Mouse (Mus musculus): Measurements from ENCODE around the gene Tmem117. TPM values are rescaled to one million over a fixed set of nuclear protein-coding genes. Genes with fewer than 3 reads are reported as not detected.

The Tmem117 gene
- polyA plus RNA-seq, 1 experiment from 2014 or later, result 0.78 TPM

- no peaks in the 10 kb centered on the region for H3K27me3 ChIP-seq
- H3K4me2 ChIP-seq, result no peak overlapping the region
- 68% methylated on average over 4 of the region's 4 CpGs for WGBS
- no peak overlapping the region for H3K27ac ChIP-seq
- H3K36me3 ChIP-seq (replicated peaks), result no peaks in the 10 kb centered on the region
- H3K9me3 ChIP-seq, result no peaks in the 10 kb centered on the region
- no peak overlapping the region for H3K9ac ChIP-seq
- H3K4me1 ChIP-seq, result peaks cover 9% of the 10 kb centered on the region
- H3K4me3 ChIP-seq (replicated peaks), result no peak overlapping the region
- ATAC-seq (ENCODE audit: low FRiP score), result no peak
Measured at GRCm38 (mm10) chr15:94795484-94795883, 166.5 kb downstream of the Tmem117 start.

GRCm38 (mm10) chr15:94798236-94798635 lies 169.2 kb downstream of the Tmem117 start:
- no peak overlapping the region for H3K9ac ChIP-seq
- WGBS, result 14% methylated on average over 3 of the region's 3 CpGs
- H3K4me2 ChIP-seq, result no peak overlapping the region
- no peak overlapping the region for H3K27ac ChIP-seq
- H3K4me1 ChIP-seq, result peaks cover 9% of the 10 kb centered on the region
- no peak for ATAC-seq (ENCODE audit: low FRiP score)
- no peaks in the 10 kb centered on the region for H3K27me3 ChIP-seq
- no peak overlapping the region for H3K4me3 ChIP-seq (replicated peaks)
- H3K9me3 ChIP-seq, result no peaks in the 10 kb centered on the region
- H3K36me3 ChIP-seq (replicated peaks), result no peaks in the 10 kb centered on the region

GRCm38 (mm10) chr15:94801462-94801861 lies 172.4 kb downstream of the Tmem117 start:
- no peak for ATAC-seq (ENCODE audit: low FRiP score)
- H3K9ac ChIP-seq, result no peak overlapping the region
- no peaks in the 10 kb centered on the region for H3K27me3 ChIP-seq
- H3K4me3 ChIP-seq (replicated peaks), result no peak overlapping the region
- peaks cover 9% of the 10 kb centered on the region for H3K4me1 ChIP-seq
- no peaks in the 10 kb centered on the region for H3K36me3 ChIP-seq (replicated peaks)
- WGBS, result 74% methylated on average over 8 of the region's 8 CpGs
- H3K4me2 ChIP-seq, result no peak overlapping the region
- no peak overlapping the region for H3K27ac ChIP-seq
- no peaks in the 10 kb centered on the region for H3K9me3 ChIP-seq

GRCm38 (mm10) chr15:94802820-94803219 lies 173.8 kb downstream of the Tmem117 start:
- no peak overlapping the region for H3K4me2 ChIP-seq
- H3K27ac ChIP-seq, result no peak overlapping the region; the same call in 1 of the 2 replicates
- 84% methylated on average over 17 of the region's 17 CpGs for WGBS
- no peaks in the 10 kb centered on the region for H3K36me3 ChIP-seq (replicated peaks)
- H3K27me3 ChIP-seq, result no peaks in the 10 kb centered on the region
- no peak for ATAC-seq (ENCODE audit: low FRiP score)
- H3K4me1 ChIP-seq, result peaks cover 9% of the 10 kb centered on the region
- H3K9ac ChIP-seq, result no peak overlapping the region
- H3K4me3 ChIP-seq (replicated peaks), result no peak overlapping the region
- no peaks in the 10 kb centered on the region for H3K9me3 ChIP-seq

GRCm38 (mm10) chr15:94803624-94804342 lies 174.8 kb downstream of the Tmem117 start:
- H3K9ac ChIP-seq, result no peak overlapping the region
- 65% methylated on average over 17 of the region's 17 CpGs for whole genome bisulfite sequencing
- no peaks in the 10 kb centered on the region for H3K27me3 ChIP-seq
- H3K4me2 ChIP-seq, result no peak overlapping the region
- H3K4me1 ChIP-seq, result peaks cover 2% of the 10 kb centered on the region; the same call in 1 of the 2 replicates
- no peaks in the 10 kb centered on the region for H3K36me3 ChIP-seq (replicated peaks)
- 0 out of 2 replicates have a peak overlapping the region, but pooled peaks have one; percentile 19 for H3K27ac ChIP-seq
- peak; percentile 86 for ATAC-seq (ENCODE audit: low FRiP score)
- H3K4me3 ChIP-seq (replicated peaks), result no peak overlapping the region
- no peaks in the 10 kb centered on the region for H3K9me3 ChIP-seq

- ATAC-seq (ENCODE audit: low FRiP score), result no peak
Measured at GRCm38 (mm10) chr15:94806005-94806404, 177.0 kb downstream of the Tmem117 start.

GRCm38 (mm10) chr15:94811550-94811949 lies 182.5 kb downstream of the Tmem117 start:
- Histone ChIP-seq H3K27me3 (no peaks in the 10 kb centered on the region), H3K4me1 (0 out of 2 replicates have a peak, but pooled peaks cover 3% of the 10 kb centered on the region), H3K9me3 (no peaks in the 10 kb centered on the region), H3K36me3 (replicated peaks) (no peaks in the 10 kb centered on the region), H3K9ac (no peak overlapping the region), H3K4me2 (no peak overlapping the region), H3K27ac (no peak overlapping the region), H3K4me3 (replicated peaks) (no peak overlapping the region)
- peak; percentile 46 for ATAC-seq (ENCODE audit: low FRiP score)
- 62% methylated on average over 5 of the region's 5 CpGs for WGBS

More at GRCm38 (mm10) chr15:94806005-94806404, 177.0 kb downstream of the Tmem117 start:
- no peak overlapping the region for H3K9ac ChIP-seq
- H3K27ac ChIP-seq, result no peak overlapping the region
- no peak overlapping the region for H3K4me3 ChIP-seq (replicated peaks)
- no peaks in the 10 kb centered on the region for H3K36me3 ChIP-seq (replicated peaks)
- no peaks in the 10 kb centered on the region for H3K9me3 ChIP-seq
- no peaks in the 10 kb centered on the region for H3K4me1 ChIP-seq
- H3K4me2 ChIP-seq, result no peak overlapping the region
- 90% methylated on average over 3 of the region's 3 CpGs for WGBS
- no peaks in the 10 kb centered on the region for H3K27me3 ChIP-seq

- no peaks in the 10 kb centered on the region for H3K36me3 ChIP-seq (replicated peaks)
- no peak overlapping the region for H3K4me2 ChIP-seq
- WGBS, result 88% methylated on average over 15 of the region's 15 CpGs
- no peak overlapping the region for H3K9ac ChIP-seq
- H3K4me3 ChIP-seq (replicated peaks), result no peak overlapping the region
- 0 out of 2 replicates have a peak, but pooled peaks cover 3% of the 10 kb centered on the region for H3K4me1 ChIP-seq
- no peaks in the 10 kb centered on the region for H3K27me3 ChIP-seq
- no peak for ATAC-seq (ENCODE audit: low FRiP score)
- H3K9me3 ChIP-seq, result no peaks in the 10 kb centered on the region
- H3K27ac ChIP-seq, result no peak overlapping the region
Measured at GRCm38 (mm10) chr15:94814213-94815100, 185.4 kb downstream of the Tmem117 start.

- Histone ChIP-seq H3K9me3 (no peaks in the 10 kb centered on the region), H3K27ac (no peak overlapping the region), H3K4me1 (no peaks in the 10 kb centered on the region), H3K9ac (no peak overlapping the region), H3K4me2 (no peak overlapping the region), H3K36me3 (replicated peaks) (no peaks in the 10 kb centered on the region), H3K4me3 (replicated peaks) (no peak overlapping the region), H3K27me3 (no peaks in the 10 kb centered on the region)
- WGBS, result 85% methylated on average over 3 of the region's 3 CpGs
- ATAC-seq (ENCODE audit: low FRiP score), result no peak
Measured at GRCm38 (mm10) chr15:94835634-94836033, 206.6 kb downstream of the Tmem117 start.

GRCm38 (mm10) chr15:94838646-94839045 lies 209.6 kb downstream of the Tmem117 start:
- ATAC-seq (ENCODE audit: low FRiP score), result no peak
- Histone ChIP-seq H3K36me3 (replicated peaks) (no peaks in the 10 kb centered on the region), H3K4me3 (replicated peaks) (no peak overlapping the region), H3K4me2 (no peak overlapping the region), H3K27me3 (no peaks in the 10 kb centered on the region), H3K9me3 (no peaks in the 10 kb centered on the region), H3K4me1 (no peaks in the 10 kb centered on the region), H3K27ac (no peak overlapping the region), H3K9ac (no peak overlapping the region)
- 86% methylated on average over 4 of the region's 4 CpGs for WGBS

- WGBS, result 79% methylated on average over 2 of the region's 2 CpGs
- no peak overlapping the region for H3K4me2 ChIP-seq
- H3K9ac ChIP-seq, result no peak overlapping the region
- no peak overlapping the region for H3K27ac ChIP-seq
- no peaks in the 10 kb centered on the region for H3K27me3 ChIP-seq
- no peak for ATAC-seq (ENCODE audit: low FRiP score)
- no peak overlapping the region for H3K4me3 ChIP-seq (replicated peaks)
- no peaks in the 10 kb centered on the region for H3K36me3 ChIP-seq (replicated peaks)
- no peaks in the 10 kb centered on the region for H3K4me1 ChIP-seq
- 0 out of 2 replicates have a peak, but pooled peaks cover under 1% of the 10 kb centered on the region for H3K9me3 ChIP-seq
Measured at GRCm38 (mm10) chr15:94847501-94847900, 218.5 kb downstream of the Tmem117 start.

GRCm38 (mm10) chr15:94859641-94860040 lies 230.6 kb downstream of the Tmem117 start:
- Histone ChIP-seq H3K4me1 (peaks cover 13% of the 10 kb centered on the region), H3K27me3 (peaks cover 25% of the 10 kb centered on the region), H3K9me3 (no peaks in the 10 kb centered on the region), H3K27ac (no peak overlapping the region), H3K9ac (no peak overlapping the region), H3K4me3 (replicated peaks) (no peak overlapping the region), H3K36me3 (replicated peaks) (no peaks in the 10 kb centered on the region), H3K4me2 (no peak overlapping the region)
- WGBS, result 77% methylated on average over 6 of the region's 6 CpGs
- ATAC-seq (ENCODE audit: low FRiP score), result no peak

Data from forebrain, embryonic 12.5 days (tissue).